Mouse (Mus musculus): ENCODE measurements around the gene Opn4. TPM values are rescaled to one million over a fixed set of nuclear protein-coding genes. Genes with fewer than 3 reads are reported as not detected.

Gene Opn4
- total RNA-seq (2021) = not detected
- long read RNA-seq, experiment 1 = 0 reads
- long read RNA-seq, experiment 2 = 0 reads

- no peak for DNase-seq (ENCODE audit: low spot score in 2 of 2)
These were observed at the start of gene Opn4 for GRCm38 (mm10) chr14:34599941-34600340. Opn4 (minus strand) TSS chr14:34600142.

- DNase-seq (ENCODE audit: low spot score in 2 of 2) = no peak
These were observed 48.0 kb upstream of the Opn4 start for GRCm38 (mm10) chr14:34647870-34648475.

GRCm38 (mm10) chr14:34644140-34644539 lies 44.2 kb upstream of the Opn4 start:
- DNase-seq (ENCODE audit: low spot score in 2 of 2) = no peak

- no peak for DNase-seq (ENCODE audit: low spot score in 2 of 2)
These were observed 35.8 kb upstream of the Opn4 start for GRCm38 (mm10) chr14:34635721-34636120.

GRCm38 (mm10) chr14:34635192-34635591 lies 35.2 kb upstream of the Opn4 start:
- no peak for DNase-seq (ENCODE audit: low spot score in 2 of 2)

- DNase-seq (ENCODE audit: low spot score in 2 of 2) = no peak
These were observed 32.9 kb upstream of the Opn4 start for GRCm38 (mm10) chr14:34632722-34633448.

GRCm38 (mm10) chr14:34626824-34627223 lies 26.9 kb upstream of the Opn4 start:
- no peak for DNase-seq (ENCODE audit: low spot score in 2 of 2)

GRCm38 (mm10) chr14:34623531-34624210 lies 23.7 kb upstream of the Opn4 start:
- DNase-seq (ENCODE audit: low spot score in 2 of 2) = no peak

GRCm38 (mm10) chr14:34623074-34623473 lies 23.1 kb upstream of the Opn4 start:
- DNase-seq (ENCODE audit: low spot score in 2 of 2) = no peak

GRCm38 (mm10) chr14:34620611-34621376 lies 20.9 kb upstream of the Opn4 start:
- DNase-seq (ENCODE audit: low spot score in 2 of 2) = peak in 1 of 2 experiments; percentile 29

- DNase-seq (ENCODE audit: low spot score in 2 of 2) = no peak
These were observed 18.9 kb upstream of the Opn4 start for GRCm38 (mm10) chr14:34618808-34619207.

GRCm38 (mm10) chr14:34616821-34617220 lies 16.9 kb upstream of the Opn4 start:
- DNase-seq (ENCODE audit: low spot score in 2 of 2) = peak; percentile 66 to 78

- no peak for DNase-seq (ENCODE audit: low spot score in 2 of 2)
These were observed 15.7 kb upstream of the Opn4 start for GRCm38 (mm10) chr14:34615625-34616024.

GRCm38 (mm10) chr14:34615082-34615481 lies 15.1 kb upstream of the Opn4 start:
- DNase-seq (ENCODE audit: low spot score in 2 of 2) = no peak

GRCm38 (mm10) chr14:34614551-34614950 lies 14.6 kb upstream of the Opn4 start:
- no peak for DNase-seq (ENCODE audit: low spot score in 2 of 2)

- DNase-seq (ENCODE audit: low spot score in 2 of 2) = no peak
These were observed 13.6 kb upstream of the Opn4 start for GRCm38 (mm10) chr14:34613523-34613922.

GRCm38 (mm10) chr14:34612222-34612621 lies 12.3 kb upstream of the Opn4 start:
- DNase-seq (ENCODE audit: low spot score in 2 of 2) = no peak

- DNase-seq (ENCODE audit: low spot score in 2 of 2) = no peak
These were observed 11.6 kb upstream of the Opn4 start for GRCm38 (mm10) chr14:34611591-34611990.

- no peak for DNase-seq (ENCODE audit: low spot score in 2 of 2)
These were observed 2.0 kb upstream of the Opn4 start for GRCm38 (mm10) chr14:34601910-34602309.

- no peak for DNase-seq (ENCODE audit: low spot score in 2 of 2)
These were observed 4.2 kb downstream of the Opn4 start for GRCm38 (mm10) chr14:34595596-34596255.
